Mouse (Mus musculus): ENCODE measurements at regions not wholly inside any gene's neighbourhood (a gene's known extent, or its start where the extent isn't known, plus 50 kb on each side); places are given as distances from the start of the nearest gene placed in this dataset.

DNA sequence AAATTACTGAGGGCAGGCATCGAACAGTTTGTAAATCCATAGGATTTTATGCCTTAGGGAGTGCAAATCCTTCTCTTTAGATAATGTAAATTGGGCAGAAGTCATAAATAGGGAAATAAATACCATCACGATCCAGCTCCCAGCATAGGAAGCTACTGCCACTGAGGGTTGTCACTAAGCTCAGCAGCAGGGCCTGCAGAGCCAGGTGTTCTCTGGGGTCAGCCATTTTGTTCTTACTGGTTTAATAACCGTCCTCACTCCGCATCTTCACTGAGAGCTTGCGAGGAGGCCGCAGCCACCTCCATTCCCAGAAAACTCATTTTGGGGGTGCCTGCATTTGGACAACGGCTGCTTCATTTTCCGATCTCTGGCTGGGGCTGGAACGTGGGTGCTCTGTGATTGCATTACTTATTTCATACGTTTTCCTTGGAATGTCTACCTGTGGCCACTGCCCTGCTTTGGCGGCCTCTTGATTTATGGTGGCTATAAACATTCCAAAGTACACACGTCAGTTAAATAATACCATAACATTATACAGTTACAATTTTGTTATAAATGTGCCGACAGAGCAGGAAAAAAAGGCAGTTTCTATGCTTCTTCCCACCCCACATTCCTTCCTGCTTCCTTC, 97.9 kb upstream of the Stx16 start:
- Histone ChIP-seq H3K36me3 (no peaks in the 10 kb centered on the region), H3K4me3 (no peak overlapping the region), H3K9me3 (peaks cover 29% of the 10 kb centered on the region), H3K27ac (replicated peaks) (no peak overlapping the region), H3K9ac (no peak overlapping the region), H3K4me1 (replicated peaks) (0 out of 2 replicates have a peak, but pooled peaks cover 3% of the 10 kb centered on the region), H3K27me3 (no peaks in the 10 kb centered on the region), H3K4me2 (no peak overlapping the region)
- ATAC-seq (ENCODE audit: low read depth), result no peak
- 69% methylated on average over 13 of the region's 13 CpGs for WGBS

DNA sequence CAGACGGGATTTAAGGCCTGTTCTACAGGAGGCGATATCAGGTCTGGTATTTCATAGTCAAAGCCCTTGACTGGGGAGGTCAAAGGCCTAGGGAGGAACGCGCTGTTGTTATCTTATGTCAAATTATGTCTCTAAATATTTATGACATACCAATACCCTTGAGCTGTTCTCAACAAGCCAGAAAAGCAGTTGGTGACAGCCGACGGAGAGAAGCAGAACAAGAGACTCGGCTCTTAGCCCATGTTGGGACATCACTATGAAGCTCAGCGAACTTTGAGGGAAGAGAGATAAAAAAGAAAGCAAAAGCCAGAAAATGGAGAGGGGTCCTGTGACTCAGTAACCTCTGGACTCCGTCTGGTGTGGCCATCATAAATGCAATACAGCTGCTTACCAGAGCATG, 95.1 kb upstream of the Stx16 start:
- no peaks in the 10 kb centered on the region for H3K27me3 ChIP-seq
- ATAC-seq (ENCODE audit: low read depth), result no peak
- no peaks in the 10 kb centered on the region for H3K36me3 ChIP-seq
- no peak overlapping the region for H3K27ac ChIP-seq (replicated peaks)
- 0 out of 2 replicates have a peak, but pooled peaks cover 6% of the 10 kb centered on the region for H3K9me3 ChIP-seq
- H3K4me1 ChIP-seq (replicated peaks), result 0 out of 2 replicates have a peak, but pooled peaks cover 3% of the 10 kb centered on the region
- no peak overlapping the region for H3K4me2 ChIP-seq
- H3K4me3 ChIP-seq, result no peak overlapping the region
- no peak overlapping the region for H3K9ac ChIP-seq
- WGBS, result 90% methylated on average over 9 of the region's 9 CpGs

DNA sequence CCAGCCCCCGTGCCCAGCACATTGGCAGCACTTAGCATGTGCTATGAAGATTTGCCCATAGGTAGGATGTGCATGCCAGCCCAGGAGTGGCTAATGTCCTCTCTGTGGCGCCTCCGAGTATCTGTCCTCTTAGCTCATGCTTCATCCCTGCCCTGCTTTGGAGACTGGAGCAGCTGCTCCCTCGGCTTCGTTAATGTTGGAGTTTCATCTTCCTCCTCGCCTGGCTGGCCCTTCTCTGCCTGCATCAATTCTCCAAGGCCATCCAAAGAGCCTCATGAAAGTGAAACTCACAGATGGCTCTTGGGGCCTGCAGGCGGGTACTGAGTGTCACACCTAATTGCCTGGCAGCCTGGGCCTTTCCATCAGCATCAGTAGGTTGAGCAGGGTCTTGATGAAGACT, 88.6 kb upstream of the Stx16 start:
- Histone ChIP-seq H3K4me2 (no peak overlapping the region), H3K9me3 (0 out of 2 replicates have a peak, but pooled peaks cover 2% of the 10 kb centered on the region), H3K27ac (replicated peaks) (no peak overlapping the region), H3K4me1 (replicated peaks) (peaks cover 15% of the 10 kb centered on the region), H3K4me3 (no peak overlapping the region), H3K27me3 (no peaks in the 10 kb centered on the region), H3K9ac (no peak overlapping the region), H3K36me3 (no peaks in the 10 kb centered on the region)
- 79% methylated on average over 7 of the region's 7 CpGs for WGBS
- ATAC-seq (ENCODE audit: low read depth), result no peak

DNA sequence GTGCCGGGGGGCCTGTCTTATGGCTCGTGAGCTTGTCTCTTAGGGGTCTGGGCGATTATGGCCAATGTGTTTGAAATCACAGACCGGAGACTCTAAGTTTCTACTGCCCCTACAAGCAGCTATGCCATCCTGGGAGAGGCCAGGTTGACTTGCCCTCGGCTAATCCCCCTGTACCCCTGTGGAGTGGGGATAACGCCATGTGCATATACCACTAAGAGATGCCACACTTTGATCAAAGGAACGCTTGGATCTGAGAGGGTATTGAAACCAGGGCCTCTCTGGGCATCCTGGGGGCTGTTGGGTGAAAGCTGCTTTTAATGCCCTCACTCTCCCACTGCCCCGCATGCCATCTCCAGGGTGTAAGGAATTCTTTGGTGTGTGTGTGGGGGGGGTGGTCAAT, 88.2 kb upstream of the Stx16 start:
- Histone ChIP-seq H3K27ac (replicated peaks) (no peak overlapping the region), H3K4me2 (no peak overlapping the region), H3K9me3 (no peaks in the 10 kb centered on the region), H3K9ac (no peak overlapping the region), H3K27me3 (no peaks in the 10 kb centered on the region), H3K4me3 (no peak overlapping the region), H3K36me3 (no peaks in the 10 kb centered on the region), H3K4me1 (replicated peaks) (peaks cover 15% of the 10 kb centered on the region)
- WGBS, result 89% methylated on average over 8 of the region's 8 CpGs
- no peak for ATAC-seq (ENCODE audit: low read depth)

DNA sequence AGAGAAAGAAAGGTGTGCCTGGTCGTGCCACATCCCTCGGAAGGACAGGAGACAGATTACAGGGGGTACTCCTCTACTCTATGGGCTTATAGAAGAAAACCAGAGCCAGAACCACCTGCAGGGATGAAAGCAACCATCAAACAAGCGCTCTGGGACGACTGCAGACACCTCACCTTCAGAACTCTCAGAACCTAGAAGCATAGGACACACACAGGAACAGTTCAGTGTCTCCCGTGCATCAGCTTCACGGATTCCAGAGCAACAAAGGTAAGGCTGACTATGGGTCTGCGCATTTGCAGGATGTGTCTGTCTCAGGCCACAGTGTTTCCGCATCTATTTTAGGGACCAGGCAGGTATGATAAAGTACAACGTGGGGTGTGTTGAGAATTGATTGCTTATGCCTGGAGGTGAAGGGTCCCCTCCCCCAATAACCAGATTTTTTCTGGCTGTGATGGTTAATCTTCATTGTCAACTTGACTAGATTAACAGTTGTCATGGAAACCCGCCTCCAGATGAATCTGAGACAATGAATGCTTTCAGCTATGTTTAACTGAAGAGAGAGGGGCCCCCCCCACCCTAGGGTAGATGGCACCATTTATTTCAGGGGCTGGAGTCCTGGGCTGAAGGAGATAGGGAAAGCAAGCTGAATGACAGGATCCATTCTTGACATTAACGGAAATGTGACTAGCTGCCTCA, 87.3 kb upstream of the Stx16 start:
- Histone ChIP-seq H3K36me3 (no peaks in the 10 kb centered on the region), H3K4me1 (replicated peaks) (peaks cover 22% of the 10 kb centered on the region), H3K27me3 (no peaks in the 10 kb centered on the region), H3K9me3 (no peaks in the 10 kb centered on the region), H3K4me2 (no peak overlapping the region), H3K4me3 (no peak overlapping the region), H3K9ac (no peak overlapping the region), H3K27ac (replicated peaks) (no peak overlapping the region)
- 77% methylated on average over 11 of the region's 11 CpGs for WGBS
- ATAC-seq (ENCODE audit: low read depth), result no peak

DNA sequence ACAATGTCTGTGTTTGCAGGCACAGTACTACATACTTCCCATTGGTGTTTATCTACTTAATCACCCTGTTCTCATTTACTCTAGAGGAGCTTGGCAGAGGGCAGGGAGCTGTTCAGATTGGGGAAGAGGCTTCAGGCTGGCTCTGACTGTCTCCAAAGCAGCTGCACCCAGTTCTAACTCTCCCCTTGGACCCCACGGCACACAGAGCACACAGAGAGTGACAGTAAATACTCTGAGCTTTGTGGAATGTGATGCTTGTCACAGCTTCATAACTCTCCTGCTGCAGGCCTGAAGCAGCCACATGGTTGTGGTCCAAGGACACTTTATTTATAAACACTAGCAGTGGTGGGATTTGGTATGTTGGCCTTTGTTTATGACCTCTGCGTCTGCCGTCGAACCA, 85.4 kb upstream of the Stx16 start:
- H3K27me3 ChIP-seq, result no peaks in the 10 kb centered on the region
- no peak overlapping the region for H3K4me2 ChIP-seq
- H3K9me3 ChIP-seq, result no peaks in the 10 kb centered on the region
- H3K27ac ChIP-seq (replicated peaks), result no peak overlapping the region
- no peak overlapping the region for H3K9ac ChIP-seq
- peaks cover 34% of the 10 kb centered on the region for H3K4me1 ChIP-seq (replicated peaks)
- WGBS, result 86% methylated on average over 4 of the region's 4 CpGs
- H3K4me3 ChIP-seq, result no peak overlapping the region
- no peak for ATAC-seq (ENCODE audit: low read depth)
- H3K36me3 ChIP-seq, result no peaks in the 10 kb centered on the region

DNA sequence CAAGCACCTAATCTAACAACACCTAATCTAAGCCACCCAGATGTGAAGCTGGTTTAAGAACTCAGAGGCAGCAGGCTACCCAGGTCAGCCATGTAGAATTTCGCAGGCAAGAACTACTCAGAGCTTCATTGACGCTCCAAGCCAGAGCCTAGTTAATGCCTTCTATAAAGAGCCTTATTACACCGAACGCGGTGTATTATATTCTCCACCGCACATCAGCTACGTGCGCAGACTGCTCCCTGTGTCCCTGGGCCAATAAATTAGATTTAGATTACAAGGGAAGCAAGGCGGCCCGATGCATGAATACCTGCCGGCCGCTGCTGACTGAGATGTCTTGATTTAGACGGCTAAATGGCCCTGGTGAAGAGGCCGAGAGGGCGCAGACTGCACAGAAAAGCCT, 84.7 kb upstream of the Stx16 start:
- Histone ChIP-seq H3K27me3 (no peaks in the 10 kb centered on the region), H3K27ac (replicated peaks) (peak overlapping the region; percentile 80), H3K4me2 (no peak overlapping the region), H3K9ac (no peak overlapping the region), H3K4me1 (replicated peaks) (peaks cover 34% of the 10 kb centered on the region), H3K4me3 (no peak overlapping the region), H3K36me3 (no peaks in the 10 kb centered on the region), H3K9me3 (no peaks in the 10 kb centered on the region)
- ATAC-seq (ENCODE audit: low read depth), result peak; percentile 60
- WGBS, result 55% methylated on average over 15 of the region's 15 CpGs

DNA sequence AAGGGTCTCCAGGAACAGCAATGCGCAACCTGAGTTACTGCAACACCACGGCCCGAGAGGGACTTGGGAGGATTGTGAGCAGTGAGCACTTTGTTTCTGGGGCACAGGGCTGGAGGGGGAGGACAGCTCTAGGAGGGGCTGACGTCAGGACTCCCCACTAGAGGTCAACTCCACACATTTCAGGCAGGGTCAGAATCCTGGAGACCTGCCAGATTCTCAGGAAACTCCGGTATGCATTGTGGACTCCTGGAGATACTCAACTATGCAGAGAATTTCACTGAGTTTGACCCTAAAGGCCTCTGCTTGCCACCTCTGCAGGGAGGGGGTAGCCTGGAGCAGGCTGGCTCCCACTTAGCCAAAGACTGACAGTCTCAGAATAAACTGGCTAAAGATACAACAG, 84.1 kb upstream of the Stx16 start:
- ATAC-seq (ENCODE audit: low read depth), result peak; percentile 48; the same call in 1 of the 2 replicates
- peak overlapping the region; percentile 80 for H3K27ac ChIP-seq (replicated peaks)
- WGBS, result 50% methylated on average over 5 of the region's 5 CpGs

DNA sequence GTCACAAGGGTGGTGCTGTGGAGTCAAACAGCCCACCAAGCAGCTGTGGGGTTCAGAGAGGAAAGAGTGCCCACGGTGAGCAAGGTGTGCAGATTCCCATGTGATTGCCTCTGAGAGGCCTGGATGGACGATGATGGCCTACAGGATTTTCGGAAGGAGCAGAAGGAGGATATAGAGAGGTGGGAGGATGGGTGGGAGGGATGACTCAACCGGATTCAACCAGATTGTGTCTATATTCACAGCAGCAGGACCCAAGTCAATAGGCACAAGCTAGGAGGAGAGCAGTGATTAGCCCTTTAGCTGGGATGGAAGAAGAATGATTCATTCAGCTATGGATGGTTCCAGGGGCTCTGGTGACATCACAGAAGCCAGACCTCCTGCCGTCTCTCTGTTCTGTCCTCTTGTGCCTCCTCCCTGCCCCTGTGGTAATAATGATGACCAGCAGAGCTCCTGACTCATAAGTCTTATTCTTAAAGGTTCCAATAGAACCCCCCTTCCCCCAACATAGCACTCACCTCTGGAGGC, 82.6 kb upstream of the Stx16 start:
- Histone ChIP-seq H3K4me1 (replicated peaks) (peaks cover 34% of the 10 kb centered on the region), H3K9me3 (no peaks in the 10 kb centered on the region), H3K4me2 (no peak overlapping the region), H3K27ac (replicated peaks) (peak overlapping the region; percentile 42), H3K36me3 (no peaks in the 10 kb centered on the region), H3K9ac (no peak overlapping the region), H3K27me3 (no peaks in the 10 kb centered on the region), H3K4me3 (no peak overlapping the region)
- 80% methylated on average over 5 of the region's 5 CpGs for WGBS
- ATAC-seq (ENCODE audit: low read depth), result 0 out of 2 replicates have a peak, but pooled peaks have one; percentile 1

More for the DNA sequence above, 84.1 kb upstream of the Stx16 start:
- Histone ChIP-seq H3K4me2 (no peak overlapping the region), H3K27me3 (no peaks in the 10 kb centered on the region), H3K9ac (no peak overlapping the region), H3K4me3 (no peak overlapping the region), H3K9me3 (no peaks in the 10 kb centered on the region), H3K4me1 (replicated peaks) (peaks cover 34% of the 10 kb centered on the region), H3K36me3 (no peaks in the 10 kb centered on the region)

DNA sequence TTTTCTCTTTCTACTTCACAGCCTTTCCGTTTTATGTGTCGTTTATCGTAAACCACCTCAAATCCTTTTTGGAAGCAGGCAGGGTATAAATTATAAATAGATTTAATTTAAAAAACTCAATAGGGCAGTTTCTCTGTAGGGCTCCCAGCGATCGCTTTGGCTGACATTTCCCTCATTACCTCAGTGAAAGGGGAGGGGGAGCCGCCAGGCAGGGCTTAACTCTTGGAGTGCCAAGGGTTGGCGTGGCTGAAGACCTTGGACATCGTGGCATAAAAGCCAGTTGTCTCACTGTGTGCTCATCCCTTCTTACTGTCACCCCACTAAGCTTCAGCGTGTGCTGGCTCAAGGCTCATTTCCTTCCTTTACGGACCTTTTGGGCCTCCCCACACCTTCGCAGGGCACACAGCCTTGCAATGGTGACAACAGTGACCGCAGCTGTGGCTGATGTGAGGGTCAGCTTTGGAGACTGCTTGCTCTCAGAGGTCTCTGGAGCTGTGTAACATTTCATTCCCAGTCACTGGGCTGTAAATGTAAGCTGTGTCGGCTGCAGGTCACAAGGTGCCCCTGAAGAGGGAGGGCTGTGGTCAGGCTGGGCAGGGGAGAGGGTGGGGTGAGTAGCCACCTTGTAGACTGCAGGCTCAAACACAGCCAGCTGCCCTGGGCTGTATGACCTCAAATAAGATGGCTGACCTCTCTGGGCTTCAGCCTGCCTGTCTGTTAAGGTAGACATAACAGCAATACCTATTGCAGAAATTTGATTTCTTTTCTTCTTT, 81.6 kb upstream of the Stx16 start:
- Histone ChIP-seq H3K27me3 (no peaks in the 10 kb centered on the region), H3K4me2 (no peak overlapping the region), H3K4me1 (replicated peaks) (peaks cover 34% of the 10 kb centered on the region), H3K9me3 (no peaks in the 10 kb centered on the region), H3K27ac (replicated peaks) (peak overlapping the region; percentile 42; the same call in 1 of the 2 replicates), H3K9ac (no peak overlapping the region), H3K4me3 (no peak overlapping the region), H3K36me3 (no peaks in the 10 kb centered on the region)
- 29% methylated on average over 13 of the region's 13 CpGs for WGBS
- ATAC-seq (ENCODE audit: low read depth), result no peak

DNA sequence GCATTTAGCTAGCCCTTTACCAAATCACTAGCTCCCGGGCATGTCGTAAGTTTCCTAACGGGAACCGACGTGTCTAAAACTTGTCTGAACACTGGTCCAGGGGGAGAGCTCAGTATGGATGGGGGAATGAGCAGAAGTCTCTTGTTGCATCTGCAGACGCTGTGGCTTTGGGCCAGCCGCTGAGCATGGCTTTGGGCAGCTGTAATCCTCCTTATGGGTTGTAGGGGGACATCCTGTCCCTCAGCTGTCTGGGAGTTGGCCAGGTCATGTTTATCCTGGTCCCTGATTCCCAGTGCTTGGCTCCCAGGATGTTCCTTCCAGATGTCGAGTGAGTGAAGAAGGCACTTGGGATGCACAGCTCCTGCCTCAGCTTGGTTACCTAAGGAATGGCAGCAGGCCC, 71.4 kb upstream of the Stx16 start:
- Histone ChIP-seq H3K27ac (replicated peaks) (no peak overlapping the region), H3K4me2 (no peak overlapping the region), H3K9ac (no peak overlapping the region), H3K4me1 (replicated peaks) (peaks cover 17% of the 10 kb centered on the region), H3K36me3 (no peaks in the 10 kb centered on the region), H3K27me3 (no peaks in the 10 kb centered on the region), H3K4me3 (no peak overlapping the region), H3K9me3 (peaks cover 15% of the 10 kb centered on the region)
- 86% methylated on average over 8 of the region's 8 CpGs for WGBS
- ATAC-seq (ENCODE audit: low read depth), result no peak

DNA sequence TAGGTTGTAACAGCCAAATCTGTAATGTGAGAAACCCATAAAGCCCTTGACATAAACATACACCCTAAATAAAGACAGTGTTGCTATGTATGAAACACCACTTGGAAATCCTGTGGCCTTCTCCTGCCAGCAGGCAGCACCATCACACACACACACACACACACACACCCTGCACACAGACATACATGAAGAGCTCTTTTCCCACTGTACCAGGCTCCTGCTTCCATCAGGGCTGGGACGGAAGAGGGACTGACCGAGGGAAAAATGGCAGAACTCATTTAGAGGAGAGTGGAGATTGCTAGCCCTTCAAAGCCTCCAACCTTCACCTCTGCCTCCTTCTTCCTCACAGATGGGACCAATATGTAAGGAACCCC, 68.1 kb upstream of the Stx16 start:
- Histone ChIP-seq H3K4me1 (replicated peaks) (peaks cover 28% of the 10 kb centered on the region), H3K27ac (replicated peaks) (peak overlapping the region; percentile 63), H3K36me3 (no peaks in the 10 kb centered on the region), H3K4me2 (no peak overlapping the region; the same call in 1 of the 2 replicates), H3K9me3 (peaks cover 15% of the 10 kb centered on the region), H3K27me3 (no peaks in the 10 kb centered on the region), H3K9ac (0 out of 2 replicates have a peak overlapping the region, but pooled peaks have one; percentile 10), H3K4me3 (no peak overlapping the region)
- 26% methylated on average over 2 of the region's 2 CpGs for WGBS
- ATAC-seq (ENCODE audit: low read depth), result peak; percentile 19; the same call in 1 of the 2 replicates

Measured in neural tube, embryonic 13.5 days (tissue).